Mouse (Mus musculus) adrenal gland, postnatal 14 days (tissue): ENCODE measurements around the gene Igf2bp3. TPM values are rescaled to one million over a fixed set of nuclear protein-coding genes. Genes with fewer than 3 reads are reported as not detected.
A peak's percentile ranks its signal among the peaks of the same experiment; 100 is the strongest.

Source experiments
- DNase-seq: peaks from one replicate; pipeline ENCODE4 v3.0.0; 2021; ENCODE audit warnings: mixed read lengths
- total RNA-seq: library from RNA; stranded (reverse); gene quantifications from 2 replicates; pipeline ENCODE4 v1.2.3, GENCODE M21; 2021

The Igf2bp3 gene
- total RNA-seq, 1 experiment from 2014 or later: 2.8 TPM

DNA sequence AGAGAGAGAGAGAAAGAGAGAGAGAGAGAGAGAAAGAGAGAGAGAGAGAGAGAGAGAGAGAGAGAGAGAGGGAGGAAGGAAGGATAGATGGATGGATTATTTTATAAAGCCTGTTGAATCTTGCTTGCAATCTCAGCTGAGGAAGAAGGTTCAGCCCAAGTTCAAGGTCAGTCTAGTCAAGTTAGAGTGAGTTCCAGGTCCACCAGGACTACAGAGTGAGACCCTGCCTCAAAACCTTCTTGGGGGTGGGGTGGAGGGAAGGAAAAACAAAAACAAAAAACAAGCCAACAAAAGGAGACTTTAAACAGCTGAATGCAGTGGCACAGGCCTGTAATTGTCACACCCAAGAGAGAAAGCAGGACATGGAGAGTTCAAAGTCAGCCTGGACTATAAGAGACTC is 40.1 kb downstream of the Igf2bp3 start:
- no peak for DNase-seq

- DNase-seq: no peak
Measured at GRCm38 (mm10) chr6:49173674-49174073, 41.1 kb downstream of the Igf2bp3 start.

DNA sequence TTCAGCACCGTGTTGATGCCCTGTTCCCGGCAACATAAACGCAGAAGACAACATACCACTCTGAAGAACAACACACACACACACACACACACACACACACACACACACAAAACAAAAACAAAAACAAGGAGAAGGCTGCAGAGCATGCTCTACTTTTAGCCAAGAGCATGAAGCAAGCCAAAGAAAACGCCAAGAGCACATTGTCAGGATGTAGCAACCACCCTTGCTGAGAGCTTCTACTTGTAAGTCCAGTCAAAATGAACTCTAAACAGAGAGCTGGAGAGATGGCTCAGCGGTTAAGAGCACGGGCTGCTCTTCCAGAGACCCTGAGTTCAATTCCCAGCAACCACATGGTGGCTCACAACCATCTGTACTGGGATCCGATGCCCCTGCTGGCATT is 41.5 kb downstream of the Igf2bp3 start:
- DNase-seq: peak; percentile 9

GRCm38 (mm10) chr6:49171216-49171615 is 43.5 kb downstream of the Igf2bp3 start:
- DNase-seq: no peak

DNA sequence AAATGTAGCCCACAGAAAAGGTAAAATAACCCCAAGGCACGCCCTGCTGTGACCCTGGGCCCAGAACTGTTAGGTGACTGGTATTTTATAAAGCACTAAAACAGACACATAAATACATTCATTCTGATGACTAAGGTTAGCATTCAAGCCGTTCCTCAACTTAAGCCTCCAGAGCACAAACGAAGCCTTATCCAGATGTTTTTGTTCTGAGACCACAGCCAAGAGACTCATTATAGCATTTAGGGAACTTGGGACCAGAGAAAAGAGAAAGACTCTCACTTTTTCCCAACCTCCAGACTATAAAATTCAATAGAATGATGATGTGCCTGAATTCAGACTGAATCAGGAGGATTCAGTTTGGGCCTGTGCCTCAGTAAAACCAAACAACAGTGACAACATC is 46.1 kb downstream of the Igf2bp3 start:
- no peak for DNase-seq

DNA sequence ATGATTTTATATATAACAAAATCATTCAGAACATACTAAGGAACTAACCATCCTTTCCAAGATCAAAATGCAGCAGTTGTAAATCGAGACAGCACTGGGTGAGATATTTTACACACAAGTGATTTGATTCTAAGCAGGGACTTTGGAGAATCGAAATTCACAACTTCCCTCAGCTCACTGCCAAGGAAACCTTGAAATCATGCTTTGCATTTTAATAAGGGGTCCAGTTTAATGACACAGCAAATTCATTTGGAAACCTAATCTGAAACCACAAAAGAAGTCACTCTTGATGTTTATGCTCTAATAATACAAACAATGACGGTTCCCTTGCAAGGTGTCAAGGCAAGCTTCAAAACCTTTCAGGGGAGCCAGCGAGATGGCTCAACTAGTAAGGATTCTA is 47.4 kb downstream of the Igf2bp3 start:
- no peak for DNase-seq

DNA sequence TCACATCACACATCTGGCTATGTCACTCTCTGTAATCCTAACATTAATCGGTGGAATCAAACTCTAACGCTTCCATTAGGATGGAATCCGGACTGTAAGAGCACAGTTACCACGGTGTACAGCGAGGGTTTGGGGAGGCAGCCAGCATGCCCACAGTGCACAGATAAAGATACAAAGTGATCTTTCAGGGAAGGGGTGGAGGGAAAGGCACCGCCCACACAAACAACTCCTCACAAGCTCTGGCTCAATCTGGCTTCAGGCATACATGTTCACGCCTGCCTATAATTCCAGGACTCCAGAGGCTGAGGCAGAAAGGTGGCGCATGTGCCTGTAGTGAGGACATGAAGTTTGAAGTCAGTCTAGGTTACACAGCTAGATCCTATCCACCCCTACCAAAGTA is 48.4 kb downstream of the Igf2bp3 start:
- DNase-seq: no peak

GRCm38 (mm10) chr6:49165855-49166254 is 48.9 kb downstream of the Igf2bp3 start:
- no peak for DNase-seq

GRCm38 (mm10) chr6:49165101-49165500 is 49.7 kb downstream of the Igf2bp3 start:
- DNase-seq: peak; percentile 30

- DNase-seq: no peak
Measured at GRCm38 (mm10) chr6:49164701-49165100, 50.1 kb downstream of the Igf2bp3 start.

- no peak for DNase-seq
Measured at GRCm38 (mm10) chr6:49159971-49160370, 54.8 kb downstream of the Igf2bp3 start.

GRCm38 (mm10) chr6:49156826-49157175 is 58.0 kb downstream of the Igf2bp3 start:
- DNase-seq: no peak

- DNase-seq: no peak
Measured at GRCm38 (mm10) chr6:49156170-49156825, 58.5 kb downstream of the Igf2bp3 start.

DNA sequence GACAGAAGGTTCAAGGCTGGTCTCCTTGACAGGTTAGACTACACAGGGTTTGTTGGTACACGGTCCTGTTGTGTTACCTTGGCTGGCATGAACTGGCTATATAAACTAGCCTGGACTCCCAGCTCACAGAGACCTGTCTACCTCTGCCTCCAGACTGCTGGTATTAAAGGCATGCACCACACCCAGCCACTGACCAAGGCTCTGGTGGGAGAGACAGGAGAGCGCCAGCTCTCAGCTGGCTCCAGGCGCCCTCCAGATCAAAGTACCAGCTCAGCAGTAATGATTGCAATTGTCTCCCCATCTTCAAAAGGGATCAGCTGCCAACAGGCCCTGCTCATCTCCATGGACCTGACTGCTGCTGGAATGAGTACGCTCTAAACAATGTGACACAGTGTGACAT is 63.3 kb downstream of the Igf2bp3 start:
- DNase-seq: no peak

- no peak for DNase-seq
Measured at GRCm38 (mm10) chr6:49150349-49151229, 64.2 kb downstream of the Igf2bp3 start.

GRCm38 (mm10) chr6:49149202-49149930 is 65.4 kb downstream of the Igf2bp3 start:
- no peak for DNase-seq

DNA sequence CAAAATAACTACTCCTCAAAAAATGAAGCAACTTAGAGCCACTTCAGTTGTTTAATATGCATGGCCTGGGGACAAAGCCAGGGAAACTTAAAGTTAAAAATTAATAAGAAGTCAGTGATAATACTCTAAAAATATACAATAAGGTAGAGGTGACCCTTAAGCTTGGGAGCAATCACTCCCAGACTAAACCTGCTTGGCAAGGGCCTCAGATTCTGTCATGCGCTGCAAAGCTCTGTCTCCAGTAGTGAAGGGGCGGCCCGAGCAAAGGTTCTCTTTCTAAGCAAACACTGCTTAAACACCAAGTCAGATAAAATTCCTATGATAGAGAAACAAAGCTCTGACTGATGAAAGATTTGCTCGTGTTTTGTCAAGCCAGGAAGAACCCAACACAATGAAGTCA is 66.0 kb downstream of the Igf2bp3 start:
- no peak for DNase-seq

- no peak for DNase-seq
Measured at GRCm38 (mm10) chr6:49148368-49148767, 66.4 kb downstream of the Igf2bp3 start.

- no peak for DNase-seq
Measured at GRCm38 (mm10) chr6:49146461-49146860, 68.3 kb downstream of the Igf2bp3 start.

GRCm38 (mm10) chr6:49142428-49142827 is 72.3 kb downstream of the Igf2bp3 start:
- peak; percentile 62 for DNase-seq

- DNase-seq: no peak
Measured at GRCm38 (mm10) chr6:49141125-49141524, 73.6 kb downstream of the Igf2bp3 start.

- no peak for DNase-seq
Measured at GRCm38 (mm10) chr6:49138159-49139051, 76.4 kb downstream of the Igf2bp3 start.
